Mouse (Mus musculus) bone marrow macrophage, adult 2 months (primary cell): Measurements from ENCODE around the gene Muc20.

ENCODE experiments used
- CTCF ChIP-seq: IDR thresholded peaks from 2 replicates; pipeline ENCODE4 v1.5.1; 2012; ENCODE audit warnings: low read depth, mild to moderate bottlenecking, low read length, moderate library complexity
- POLR2A ChIP-seq: IDR thresholded peaks from 2 replicates; pipeline ENCODE4 v1.6.1; 2012; ENCODE audit warnings: mild to moderate bottlenecking, low read depth, low read length, borderline replicate concordance

- TF ChIP-seq POLR2A, result no peak
- no peak for TF ChIP-seq CTCF
These were observed 12.4 kb downstream of the Muc20 start for GRCm38 (mm10) chr16:32784840-32785239.
